Mouse (Mus musculus): ENCODE results near the gene Iqcj.

DNA sequence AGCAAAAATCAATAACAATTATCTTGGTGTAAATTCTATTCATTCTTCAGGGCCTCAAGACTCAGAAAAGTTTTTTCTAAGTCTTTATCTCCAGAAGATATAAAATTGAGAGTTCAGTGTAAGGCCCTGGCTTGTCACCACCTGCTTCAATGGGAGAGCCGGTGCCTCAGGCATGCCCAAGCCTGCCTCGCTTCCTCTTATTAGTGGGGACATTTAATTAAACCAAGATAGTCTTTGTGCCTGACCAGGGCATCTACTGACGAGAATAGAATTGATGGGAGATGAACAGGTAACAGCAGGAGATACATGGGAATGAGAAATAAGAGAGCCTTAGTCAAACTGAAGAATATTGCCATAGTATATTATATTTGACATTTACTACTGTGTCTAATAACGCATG lies 200.1 kb downstream of the Iqcj start:
- no peak for TF ChIP-seq MYOD1 (IDR thresholded peaks at IDR 0.05; ENCODE audit: control insufficient read depth, insufficient read length, low read depth)
- no peak for TF ChIP-seq USF1 (IDR thresholded peaks at IDR 0.05; ENCODE audit: low read depth)
- TF ChIP-seq CTCF (IDR thresholded peaks at IDR 0.05; ENCODE audit: control insufficient read depth, insufficient read depth, insufficient read length): no peak
- TF ChIP-seq MYOG (IDR thresholded peaks at IDR 0.05; ENCODE audit: control insufficient read depth, extremely low read depth, insufficient read length): no peak
- TF ChIP-seq CEBPB (IDR thresholded peaks at IDR 0.05; ENCODE audit: low read depth): no peak
- TF ChIP-seq MAX (IDR thresholded peaks at IDR 0.05): no peak

Data from C2C12 (cell line).